Mouse (Mus musculus) T-cell, adult 2 months (primary cell): ENCODE results near the gene Gm10100.
"Not testable (repeated sequence)": the region's sequence is repeated elsewhere in the genome, so short reads cannot be mapped to it uniquely, and the experiment has no call there.

Source experiments
- DNase-seq: peaks from one replicate; pipeline ENCODE4 v3.0.0; 2022; ENCODE audit warnings: low spot score

Gene Gm10100

DNA sequence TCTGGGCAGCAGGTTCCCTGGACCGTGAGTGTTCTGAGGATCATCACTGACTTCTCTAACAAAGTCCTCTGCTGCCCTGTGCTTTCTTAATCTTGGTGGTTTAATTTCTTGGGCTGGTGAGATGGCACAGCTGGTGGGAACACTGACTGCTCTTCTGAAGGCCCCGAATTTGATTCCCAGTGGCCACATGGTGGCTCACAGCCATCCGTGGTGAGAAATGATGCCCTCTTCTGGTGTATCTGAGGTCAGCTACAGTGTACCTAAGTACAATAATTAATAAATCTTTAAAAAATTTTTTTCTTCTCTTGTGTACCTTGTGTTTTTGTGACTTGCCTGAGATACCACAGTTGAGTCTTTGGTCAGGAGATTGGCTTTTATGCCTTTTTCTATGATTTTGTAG lies 26.0 kb downstream of the Gm10100 start:
- not testable (repeated sequence) for DNase-seq

DNA sequence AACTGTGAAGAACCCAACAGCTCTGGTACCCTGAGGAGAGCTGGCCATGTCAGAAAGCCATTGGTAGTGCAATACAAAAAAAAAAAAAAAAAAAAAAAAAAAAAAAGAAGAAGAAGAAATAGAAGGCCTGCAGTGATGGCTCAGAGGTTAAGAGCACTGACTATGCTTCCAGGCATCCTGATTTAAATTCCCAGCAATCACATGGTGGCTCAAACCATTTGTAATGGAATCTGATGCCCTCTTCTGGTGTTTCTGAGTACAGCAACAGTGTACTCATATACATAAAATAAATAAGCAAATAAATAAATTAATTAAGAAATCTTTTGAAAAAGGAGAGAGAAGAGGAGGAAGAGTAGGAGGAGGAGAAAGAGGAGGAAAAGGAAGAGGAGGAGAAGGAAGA lies 27.2 kb downstream of the Gm10100 start:
- DNase-seq = no peak

- not testable (repeated sequence) for DNase-seq
Measured at GRCm38 (mm10) chr10:77759582-77759981, 33.3 kb downstream of the Gm10100 start, which contains the start of gene Gm3233. Gene Gm3233 (minus strand): TSS chr10:77759682.

DNA sequence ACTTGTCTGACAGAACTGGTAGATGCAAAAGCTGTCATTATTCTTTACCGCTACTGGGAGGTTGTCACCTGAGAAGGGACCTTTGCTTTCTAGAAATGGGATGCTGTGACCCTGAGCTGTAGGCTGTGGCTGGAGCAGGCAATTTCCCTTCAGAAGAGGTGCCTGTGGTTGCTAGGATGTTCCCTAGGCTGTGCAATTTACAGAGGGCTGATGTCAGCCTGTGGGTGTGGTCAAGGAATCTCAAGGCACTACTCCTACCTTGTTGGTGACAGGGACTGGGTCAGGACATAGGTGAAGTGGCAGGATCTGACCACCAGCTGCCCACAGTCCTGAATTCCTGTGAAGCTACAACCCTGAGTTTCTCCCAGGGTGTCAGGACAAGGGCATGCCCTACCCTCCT lies 43.4 kb downstream of the Gm10100 start:
- no peak for DNase-seq

- DNase-seq = not testable (repeated sequence)
Measured at GRCm38 (mm10) chr10:77771225-77771624, 44.9 kb downstream of the Gm10100 start, which contains the start of gene Gm3238. Gene Gm3238 (minus strand): TSS chr10:77771325.

DNA sequence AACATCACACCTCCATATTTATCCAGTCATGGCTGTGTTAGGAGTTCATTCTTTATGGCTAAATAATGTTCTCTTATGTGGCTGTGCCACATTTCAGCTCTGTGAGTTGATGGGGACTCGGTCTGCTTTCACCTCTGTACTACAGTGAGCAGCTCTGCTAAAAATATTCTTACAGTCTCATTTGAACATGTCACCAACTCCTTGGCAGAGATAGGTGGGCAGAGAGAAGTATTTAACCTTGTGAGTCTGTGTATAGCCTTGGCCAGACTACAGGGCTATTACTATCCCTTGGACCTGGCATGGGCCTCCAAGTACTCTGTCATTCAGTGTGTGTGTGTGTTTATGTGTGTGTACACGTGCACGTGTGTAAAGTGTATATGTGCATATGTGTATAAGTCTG lies 45.9 kb downstream of the Gm10100 start:
- not testable (repeated sequence) for DNase-seq
